Mouse (Mus musculus) neural tube, embryonic 10.5 days (tissue): ENCODE data around the gene Lbhd1.

Source experiments
- DNase-seq: peaks from one replicate; pipeline ENCODE4 v3.0.0-alpha.2; 2017; ENCODE audit warnings: low spot score; ENCODE audit errors: extremely low spot score

The Lbhd1 gene

DNA sequence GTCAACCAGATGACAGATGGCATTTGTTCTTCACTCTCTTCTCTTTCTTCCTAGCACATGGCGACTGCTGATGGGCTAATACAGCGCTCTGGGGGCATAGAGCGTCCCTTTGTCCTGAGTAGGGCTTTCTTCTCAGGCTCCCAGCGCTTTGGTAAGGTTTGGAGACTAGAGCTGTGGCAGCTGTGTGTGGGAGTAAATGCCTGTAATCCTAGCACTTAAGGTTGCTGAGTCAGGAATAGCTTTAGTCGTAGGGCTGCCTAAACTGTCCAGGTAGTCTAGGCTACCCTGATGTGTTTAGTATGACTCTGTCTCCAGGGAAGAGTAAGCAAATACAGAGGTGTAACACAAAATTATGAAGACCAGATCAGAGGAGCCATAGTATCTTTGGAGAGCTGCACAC, 28.3 kb downstream of the Lbhd1 start:
- DNase-seq, result no peak

DNA sequence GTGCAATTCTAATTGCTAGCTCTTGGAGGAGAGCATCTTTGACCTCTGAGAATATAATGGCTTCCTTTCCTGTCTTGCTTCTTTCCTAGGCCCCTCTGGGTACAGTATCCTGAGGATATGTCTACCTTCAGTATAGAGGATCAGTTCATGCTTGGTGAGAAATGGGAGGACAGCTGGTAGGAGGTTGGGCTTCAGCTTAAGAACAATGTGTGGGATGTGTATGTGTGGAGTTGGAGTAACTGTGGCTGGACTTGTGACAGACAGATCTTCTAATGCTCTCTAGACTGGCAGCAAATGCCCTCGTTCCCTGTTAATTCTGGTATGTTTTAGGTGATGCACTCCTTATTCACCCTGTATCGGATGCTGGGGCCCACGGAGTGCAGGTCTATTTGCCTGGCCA, 30.7 kb downstream of the Lbhd1 start:
- DNase-seq, result no peak

DNA sequence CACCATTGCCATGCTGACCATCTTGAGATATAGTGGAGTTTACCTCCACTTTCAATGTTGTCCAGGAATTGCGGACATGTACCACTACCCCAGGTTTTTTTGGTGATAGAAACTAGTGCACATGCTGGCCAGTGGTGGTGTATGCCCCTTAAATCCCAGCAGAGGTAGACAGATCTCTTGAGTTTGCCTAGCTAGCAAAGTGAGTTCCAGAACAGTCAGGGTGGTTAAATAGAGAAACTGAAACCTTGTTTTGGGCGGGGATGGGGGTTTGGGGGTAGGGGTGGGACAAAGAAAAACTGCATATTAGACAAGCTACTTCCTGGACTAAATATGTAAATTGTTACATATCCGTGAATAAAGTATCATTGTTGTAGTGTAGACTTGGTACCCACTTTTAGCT, 35.5 kb downstream of the Lbhd1 start:
- DNase-seq, result no peak

DNA sequence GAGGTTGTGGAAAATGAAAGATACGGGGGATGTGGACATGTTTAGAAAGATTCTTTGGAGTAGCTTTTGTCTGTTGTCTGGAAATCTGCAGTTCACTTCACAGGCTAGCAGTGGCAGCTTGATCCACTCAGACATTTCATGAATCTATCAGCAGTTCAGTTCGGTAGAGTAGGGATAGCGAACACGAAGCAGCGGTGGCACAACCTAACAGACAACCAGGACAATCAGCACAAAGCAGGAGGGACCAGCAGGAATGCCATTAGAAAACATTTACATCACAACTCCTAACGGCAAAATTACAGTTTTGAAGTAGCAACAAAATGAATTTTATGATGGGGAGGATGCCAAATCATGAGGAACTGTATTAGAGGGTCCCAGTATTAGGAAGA, 36.1 kb downstream of the Lbhd1 start:
- no peak for DNase-seq

DNA sequence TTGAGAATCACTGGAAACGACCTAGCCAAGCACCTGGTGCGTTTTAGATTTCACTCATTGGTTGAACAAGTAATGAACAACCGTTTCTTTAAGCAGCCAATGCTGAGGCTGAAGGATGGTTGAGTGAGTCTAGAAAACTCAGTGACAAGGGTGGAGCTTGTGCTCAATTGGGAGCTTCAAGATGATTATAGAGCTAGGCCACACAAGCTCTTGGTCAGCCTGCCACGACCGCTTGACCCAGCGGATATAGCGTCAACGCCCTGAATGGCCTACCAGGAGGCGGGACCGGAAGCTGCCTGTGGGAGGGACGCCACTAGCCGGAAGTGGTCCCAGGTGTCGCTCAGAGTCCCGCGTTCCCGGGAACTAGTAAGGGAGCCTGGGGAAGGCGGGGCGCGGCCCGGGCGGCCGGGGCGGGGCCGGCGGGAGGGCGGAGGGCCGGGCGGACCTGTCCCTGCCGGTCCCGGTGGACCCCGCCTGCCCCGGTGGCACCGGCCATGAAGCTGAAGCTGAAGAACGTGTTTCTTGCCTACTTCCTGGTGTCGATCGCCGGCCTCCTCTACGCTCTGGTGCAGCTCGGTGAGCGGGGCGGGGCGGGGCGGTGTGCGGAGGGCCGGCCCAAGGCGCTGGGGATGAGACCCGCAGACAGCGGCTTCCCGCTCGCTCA, 36.7 kb downstream of the Lbhd1 start, which contains the start of gene B3gat3:
TSS of gene B3gat3 (plus strand) at position 302 of the 664 bp plus-strand sequence.
- DNase-seq, result peak; percentile 99

DNA sequence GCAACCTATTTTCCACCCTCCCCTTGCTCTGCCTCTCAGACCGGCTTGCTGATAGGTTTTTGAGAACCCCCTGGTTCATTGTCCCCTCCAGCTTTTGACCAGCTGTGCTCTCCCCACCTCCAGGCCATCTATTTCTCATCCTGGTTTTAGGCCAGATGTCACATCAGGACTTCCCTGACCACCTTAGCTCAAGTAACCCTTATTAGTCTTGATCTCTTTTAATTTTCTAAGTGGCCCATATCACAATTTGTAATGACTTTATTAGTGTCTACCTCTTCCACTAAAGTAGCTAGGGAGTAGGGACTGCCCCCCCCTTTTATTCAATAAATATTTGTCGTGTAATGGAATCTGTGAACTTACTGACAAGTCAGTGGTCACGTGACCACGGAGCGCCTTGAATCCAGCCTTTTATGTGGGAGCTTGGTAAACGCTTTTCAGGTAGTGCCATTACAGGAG, 37.3 kb downstream of the Lbhd1 start:
- DNase-seq, result no peak

DNA sequence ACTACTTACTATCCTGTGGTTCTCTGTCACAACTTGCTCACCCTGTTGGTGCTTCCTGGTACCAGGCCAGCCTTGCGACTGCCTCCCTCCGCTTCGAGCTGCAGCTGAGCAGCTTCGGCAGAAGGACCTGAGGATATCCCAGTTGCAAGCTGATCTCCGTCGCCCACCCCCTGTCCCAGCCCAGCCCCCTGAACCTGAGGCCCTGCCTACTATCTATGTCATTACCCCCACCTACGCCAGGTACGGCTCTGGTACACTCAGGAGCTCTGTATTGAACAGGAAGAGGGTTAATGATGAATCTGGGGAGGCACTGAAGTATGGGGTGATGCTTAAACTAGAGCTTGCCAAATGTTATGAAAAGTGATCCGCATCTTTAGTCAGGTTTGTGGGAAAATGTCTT, 38.2 kb downstream of the Lbhd1 start:
- DNase-seq, result no peak

DNA sequence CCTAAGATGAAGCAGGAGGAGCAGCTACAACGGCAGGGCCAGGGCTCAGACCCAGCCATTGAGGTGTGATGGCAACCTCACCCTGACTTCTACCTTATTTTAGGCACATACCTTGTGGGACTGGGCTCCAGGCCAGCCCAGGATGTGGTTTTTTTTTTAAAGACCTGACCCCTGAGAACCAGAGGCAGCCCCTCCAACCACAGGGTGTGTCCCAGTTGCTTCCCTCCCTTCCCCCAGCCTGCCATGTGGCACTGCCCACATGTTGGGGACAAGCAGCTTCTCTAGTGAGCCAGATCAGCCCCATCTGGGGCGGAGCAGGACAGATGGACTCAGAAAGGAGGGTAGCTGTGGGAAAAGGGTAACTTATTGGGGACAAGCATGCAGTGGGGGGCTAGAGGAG, 43.2 kb downstream of the Lbhd1 start:
- DNase-seq, result no peak

DNA sequence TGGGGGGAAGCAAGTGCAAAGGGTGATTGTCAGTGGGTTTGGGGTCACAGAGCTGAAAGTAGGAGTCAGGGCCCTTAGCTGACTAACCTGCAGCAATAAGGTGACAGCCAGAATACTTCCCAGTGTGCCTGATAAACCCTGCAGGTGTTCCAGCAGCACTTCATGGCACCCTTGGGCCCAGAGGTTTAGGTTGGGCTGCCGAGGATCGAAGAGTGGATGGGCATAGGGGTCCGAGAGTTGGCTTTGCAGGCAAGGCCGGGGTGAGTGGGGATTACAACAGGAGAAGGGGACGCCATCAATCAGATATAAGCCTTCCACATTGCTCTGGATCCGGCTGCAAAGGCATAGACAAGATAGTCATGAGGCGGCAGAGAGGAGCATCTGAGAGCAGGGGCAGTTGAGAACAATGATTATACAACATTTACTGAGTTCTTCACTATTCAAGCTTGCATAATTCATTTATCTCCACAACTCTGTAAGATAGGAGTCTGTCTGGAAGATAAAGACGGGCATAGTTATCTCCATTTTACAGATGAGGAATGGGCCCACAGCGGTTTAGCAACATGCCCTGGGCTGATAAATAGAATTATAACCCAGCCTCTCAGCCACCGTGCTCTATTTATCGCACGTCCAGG, 44.5 kb downstream of the Lbhd1 start:
- DNase-seq, result no peak

DNA sequence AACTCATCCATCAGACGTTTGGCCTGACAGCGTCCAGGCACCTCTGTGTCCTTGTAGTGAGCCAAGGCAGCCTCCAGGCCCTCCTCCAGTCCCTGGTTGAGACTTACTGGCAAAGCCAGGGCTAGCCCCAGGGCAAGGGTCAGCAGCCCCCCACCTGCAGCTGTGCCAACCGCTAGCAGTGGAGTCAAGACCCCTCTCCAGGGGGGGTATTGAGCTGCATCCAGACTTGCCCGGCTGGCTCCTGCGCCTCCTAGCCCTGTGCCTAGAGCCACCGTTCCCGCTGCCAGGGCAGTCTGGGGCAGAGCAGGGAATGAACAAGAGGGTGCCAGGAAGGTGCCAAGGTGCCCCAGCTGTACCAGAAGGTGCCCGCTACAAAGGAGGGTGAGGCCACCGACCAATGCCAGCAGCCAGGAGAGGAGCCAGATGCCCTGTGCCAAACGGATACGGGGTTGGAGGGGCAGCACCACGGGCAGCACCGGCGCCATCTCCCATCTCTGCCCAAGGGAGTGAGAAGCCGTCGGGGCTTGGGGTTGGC, 45.2 kb downstream of the Lbhd1 start:
- DNase-seq, result no peak

DNA sequence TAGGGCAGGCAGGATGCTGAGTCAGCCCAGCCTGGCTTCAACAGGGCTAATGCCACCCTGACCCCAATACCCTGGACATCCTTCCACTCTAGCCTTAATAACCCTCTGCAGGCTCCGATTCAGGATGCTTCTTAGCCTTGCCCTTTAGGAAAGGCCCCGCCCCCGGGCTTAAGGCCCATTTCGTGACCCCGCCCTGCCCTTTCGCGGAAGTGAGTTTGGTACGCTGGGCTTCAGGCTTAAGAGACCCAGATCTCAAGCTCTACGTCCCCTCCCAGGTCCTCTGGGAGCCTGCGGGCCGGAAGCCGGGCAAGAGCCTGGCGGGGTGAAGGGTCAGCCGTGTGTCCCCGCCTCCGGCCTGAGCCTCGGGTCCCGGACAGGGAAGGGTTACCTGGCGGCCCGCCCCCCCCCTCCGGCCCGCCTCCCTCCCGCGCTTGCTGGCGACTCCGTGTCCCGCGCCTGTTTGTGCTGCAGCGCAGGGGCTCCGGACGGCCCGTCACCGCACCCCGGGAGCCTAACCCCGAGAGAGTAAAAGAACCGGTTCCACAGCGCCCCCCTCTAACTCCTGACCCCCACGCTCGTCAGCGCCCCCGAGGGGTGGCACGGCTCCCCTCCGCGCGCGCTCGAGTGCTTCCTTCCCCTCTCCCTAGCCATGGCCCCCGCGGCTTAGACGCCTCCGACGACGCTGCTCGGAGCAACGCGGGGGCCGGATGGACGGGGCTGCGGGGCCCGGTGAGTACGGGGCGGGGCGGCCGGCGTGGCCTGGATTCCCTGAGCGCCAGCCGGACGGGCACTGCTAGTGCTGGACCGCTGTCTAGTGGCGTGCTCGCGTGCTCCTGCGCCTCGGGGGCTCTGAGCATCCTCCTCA, 45.9 kb downstream of the Lbhd1 start, which contains the start of the genes Rom1 and Eml3:
TSS of gene Rom1 (minus strand) at position 133 of the 865 bp plus-strand sequence.
TSS of gene Eml3 (plus strand) at position 329 of the 865 bp plus-strand sequence.
- peak; percentile 75 for DNase-seq

DNA sequence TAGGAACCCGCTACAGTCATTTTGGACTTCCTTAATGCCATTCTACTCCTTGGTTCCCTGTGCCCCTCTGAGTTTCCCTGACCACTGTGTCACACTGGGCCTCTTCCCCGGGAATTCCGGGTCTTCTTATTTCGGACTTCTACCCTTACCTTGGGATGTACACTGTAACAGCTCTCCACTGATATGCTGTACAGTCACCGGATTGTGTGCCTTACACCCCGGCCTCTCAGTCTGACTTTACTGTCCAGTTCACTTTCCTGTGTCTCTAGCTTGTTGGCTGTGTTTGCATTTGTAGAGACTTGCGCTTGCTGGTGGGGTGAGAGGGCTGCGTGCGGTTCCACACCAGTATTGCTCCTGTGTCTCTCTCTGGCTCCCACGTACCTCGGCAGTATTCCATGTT, 46.6 kb downstream of the Lbhd1 start:
- DNase-seq, result no peak

DNA sequence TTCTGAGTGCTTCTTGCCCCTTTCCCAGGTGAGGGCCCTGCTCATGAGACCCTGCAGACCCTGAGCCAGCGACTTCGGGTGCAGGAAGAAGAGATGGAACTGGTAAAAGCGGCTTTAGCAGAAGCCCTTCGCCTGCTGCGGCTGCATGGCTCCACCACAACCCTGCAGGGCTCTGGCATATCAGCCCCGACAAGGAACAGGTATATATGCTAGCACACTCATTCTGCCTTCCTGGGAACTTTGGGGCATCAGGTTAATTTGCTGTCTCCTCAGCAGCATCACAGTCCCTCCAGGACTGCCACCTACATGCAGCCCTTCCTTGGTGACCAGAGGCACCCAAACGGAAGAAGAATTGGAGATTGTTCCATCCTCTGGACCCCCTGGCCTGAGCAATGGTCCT, 47.2 kb downstream of the Lbhd1 start:
- DNase-seq, result no peak

DNA sequence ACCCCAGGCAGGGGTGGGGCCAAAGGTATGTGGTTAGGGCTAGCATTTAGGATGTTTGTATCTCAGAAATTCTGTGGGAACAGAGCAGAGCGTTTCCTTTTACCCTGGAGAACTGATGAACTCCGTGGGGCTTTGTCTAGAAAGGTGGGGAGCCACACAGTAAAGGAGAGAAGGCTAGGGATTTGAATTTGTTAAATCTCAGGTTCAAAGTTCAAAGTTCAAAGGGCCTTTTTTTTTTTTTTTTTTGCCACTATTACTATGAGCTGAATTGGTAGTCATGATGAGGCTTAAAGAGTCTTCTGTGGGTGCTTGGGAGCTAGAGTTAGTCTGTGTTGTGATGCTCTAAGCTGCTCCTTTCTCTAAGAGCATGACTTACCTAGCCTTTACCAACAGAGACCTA, 53.2 kb downstream of the Lbhd1 start:
- DNase-seq, result no peak

DNA sequence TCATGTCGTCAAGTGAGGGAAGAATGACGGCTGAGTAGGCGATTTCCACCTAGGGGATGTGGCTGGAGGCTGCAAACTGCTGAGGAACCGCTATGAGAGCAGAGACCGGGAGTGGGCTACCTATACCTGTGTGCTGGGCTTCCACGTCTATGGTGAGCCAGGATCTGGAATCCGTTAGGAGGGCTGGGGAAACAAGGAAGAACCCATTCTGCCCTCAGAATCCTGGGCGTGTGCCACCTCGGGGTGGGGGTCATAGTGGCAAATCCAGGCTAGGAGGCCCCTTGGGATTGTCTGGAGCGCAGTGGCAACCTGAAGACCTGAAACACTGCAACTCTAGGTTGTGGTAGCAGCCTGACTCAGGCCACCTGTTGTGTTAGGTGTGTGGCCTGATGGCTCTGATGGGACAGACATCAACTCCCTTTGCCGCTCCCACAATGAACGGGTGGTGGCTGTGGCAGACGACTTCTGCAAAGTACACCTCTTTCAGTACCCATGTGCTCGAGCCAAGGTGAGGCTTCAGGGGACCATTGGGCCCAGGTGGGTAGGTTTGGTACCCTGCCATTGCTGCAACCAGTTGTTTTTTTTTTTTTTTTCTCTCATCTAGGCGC, 57.1 kb downstream of the Lbhd1 start:
- no peak for DNase-seq

DNA sequence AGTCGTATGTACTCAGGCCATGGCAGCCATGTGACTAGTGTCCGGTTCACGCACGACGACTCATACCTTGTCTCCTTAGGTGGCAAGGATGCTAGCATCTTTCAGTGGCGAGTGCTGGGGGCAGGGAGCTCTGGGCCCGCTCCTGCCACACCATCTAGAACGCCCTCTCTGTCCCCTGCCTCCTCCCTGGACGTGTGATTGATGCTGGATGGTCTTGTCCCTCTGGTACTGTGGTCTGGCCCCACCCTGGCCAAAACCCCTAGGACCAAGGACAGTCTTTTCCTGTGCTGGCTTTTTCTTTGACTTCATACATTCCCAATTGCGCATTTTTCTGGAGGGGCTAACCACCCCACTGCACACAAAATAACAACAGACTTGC, 57.6 kb downstream of the Lbhd1 start:
- no peak for DNase-seq

DNA sequence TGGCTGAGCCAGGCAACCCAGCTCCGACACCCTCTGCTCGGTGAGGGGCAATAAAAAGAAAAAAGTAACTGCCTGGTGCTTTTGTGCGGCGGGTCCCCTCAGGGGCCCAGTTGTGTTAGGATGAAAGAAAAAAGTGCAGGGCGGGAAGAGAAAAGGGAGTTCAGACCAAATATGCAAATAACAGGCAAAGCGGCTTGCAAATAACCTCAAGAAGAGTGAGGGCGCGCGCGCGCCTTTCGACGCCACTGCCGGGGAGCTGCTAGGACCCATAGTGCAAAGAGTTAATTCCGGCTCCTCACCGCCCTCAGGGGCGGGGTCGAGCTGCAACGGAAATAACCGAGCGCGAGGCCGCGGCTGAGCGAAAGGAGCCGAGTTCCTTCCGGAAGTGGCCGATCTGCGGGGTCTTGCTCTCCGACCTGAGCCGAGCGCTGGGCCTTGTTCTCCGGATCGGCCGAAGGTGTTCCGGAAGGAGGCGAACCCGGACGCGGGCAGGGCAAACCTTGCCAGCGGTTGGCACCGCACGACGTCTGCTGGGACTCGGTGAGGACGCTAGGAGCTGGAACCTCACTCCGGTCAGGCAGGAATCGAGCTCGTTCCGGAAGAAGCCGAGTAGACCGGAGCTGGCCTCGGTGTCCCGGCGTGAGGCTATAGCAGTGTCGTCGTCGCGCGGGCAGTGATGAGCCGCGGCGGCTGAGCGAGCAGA, 58.1 kb downstream of the Lbhd1 start, which contains the start of gene Mta2:
TSS of gene Mta2 (plus strand) at position 361 of the 703 bp plus-strand sequence.
- DNase-seq, result peak; percentile 99
